Mouse (Mus musculus) CH12.LX (cell line): ENCODE data around the gene Rcor2. TPM values are rescaled to one million over a fixed set of nuclear protein-coding genes. Genes with fewer than 3 reads are reported as not detected.

Experiments
- DNase-seq: peaks from one replicate; pipeline ENCODE4 v3.0.0-alpha.2; 2013; ENCODE audit errors: extremely low read depth
- H3K27ac ChIP-seq: 2 replicates; pipeline ENCODE4 v1.5.1; 2012; ENCODE audit warnings: low read depth, mild to moderate bottlenecking, control low read depth, moderate library complexity; ENCODE audit not compliant: insufficient read depth
- H3K27me3 ChIP-seq: replicated peaks from 2 replicates; pipeline ENCODE3; 2012; ENCODE audit warnings: inconsistent platforms
- H3K36me3 ChIP-seq, 2 experiments: replicated peaks in 1 of 2; 2 replicates each; pipeline versions ENCODE3 to v1.6.1; 2012; ENCODE audit warnings: inconsistent platforms in 1 of 2, low read length in 1 of 2, mild to moderate bottlenecking in 1 of 2, mixed read lengths in 1 of 2, moderate library complexity in 1 of 2; ENCODE audit not compliant: control insufficient read depth in 1 of 2, insufficient read depth in 1 of 2
- H3K4me1 ChIP-seq, 2 experiments: 2 replicates each; pipeline ENCODE4 v1.6.1; 2012; ENCODE audit warnings: inconsistent platforms in 1 of 2, moderate library complexity in 1 of 2; ENCODE audit not compliant: insufficient read depth in 2 of 2, control insufficient read depth in 1 of 2
- H3K4me2 ChIP-seq: 2 replicates; pipeline ENCODE4 v1.6.1; 2012; ENCODE audit warnings: low read depth, mild to moderate bottlenecking, control low read depth; ENCODE audit not compliant: poor library complexity, insufficient read depth, severe bottlenecking
- H3K4me3 ChIP-seq, 3 experiments: fragments of 150-350 bp in 1 of 3; sonication (generic) in 1 of 3; replicated peaks in 1 of 3; 2 replicates each; pipeline versions ENCODE3 to v1.5.1; 2011 to 2012; ENCODE audit warnings: low read depth in 2 of 3, low read length in 2 of 3, mild to moderate bottlenecking in 2 of 3, moderate library complexity in 2 of 3, control low read depth in 1 of 3, improper control_type of control experiment in 1 of 3, inconsistent platforms in 1 of 3, mixed read lengths in 1 of 3; ENCODE audit not compliant: poor library complexity in 1 of 3
- H3K79me2 ChIP-seq: replicated peaks from 2 replicates; pipeline ENCODE4 v1.6.1; 2012; ENCODE audit warnings: mild to moderate bottlenecking, moderate library complexity; ENCODE audit not compliant: control insufficient read depth, poor library complexity, insufficient read depth, severe bottlenecking; ENCODE audit errors: extremely low read depth
- H3K9ac ChIP-seq: 2 replicates; pipeline ENCODE4 v1.6.1; 2012; ENCODE audit warnings: low read depth, mild to moderate bottlenecking, control low read depth, moderate library complexity; ENCODE audit not compliant: insufficient read depth
- H3K9me3 ChIP-seq: replicated peaks from 2 replicates; pipeline ENCODE3; 2012; ENCODE audit warnings: low read length, inconsistent platforms, mixed read lengths
- BHLHE40 ChIP-seq: IDR thresholded peaks from 2 replicates; pipeline ENCODE4 v1.6.1; 2011; ENCODE audit warnings: mild to moderate bottlenecking, low read depth, low read length, improper control_type of control experiment
- CHD1 ChIP-seq: IDR thresholded peaks from 2 replicates; pipeline ENCODE4 v1.6.1; 2012; ENCODE audit warnings: low read depth, low read length, improper control_type of control experiment, inconsistent platforms
- CHD2 ChIP-seq: IDR thresholded peaks from 2 replicates; pipeline ENCODE4 v1.6.1; 2011; ENCODE audit warnings: low read length, improper control_type of control experiment
- E2F4 ChIP-seq: IDR thresholded peaks from 2 replicates; pipeline ENCODE4 v1.6.1; 2011; ENCODE audit warnings: low read depth, low read length, improper control_type of control experiment; ENCODE audit not compliant: insufficient replicate concordance
- EP300 ChIP-seq: IDR thresholded peaks from 2 replicates; pipeline ENCODE4 v1.6.1; 2011; ENCODE audit warnings: low read length, improper control_type of control experiment
- ETS1 ChIP-seq: conservative IDR thresholded peaks from 2 replicates; pipeline ENCODE4 v1.6.1; 2012; ENCODE audit warnings: low read depth, mild to moderate bottlenecking, inconsistent platforms, low read length, improper control_type of control experiment, moderate library complexity
- JUN ChIP-seq: IDR thresholded peaks from 2 replicates; pipeline ENCODE4 v1.6.1; 2011; ENCODE audit warnings: low read depth, mild to moderate bottlenecking, low read length, improper control_type of control experiment, moderate library complexity; ENCODE audit not compliant: insufficient read depth
- JUND ChIP-seq: conservative IDR thresholded peaks from 2 replicates; pipeline ENCODE4 v1.6.1; 2011; ENCODE audit warnings: low read depth, low read length, improper control_type of control experiment
- KAT2A ChIP-seq: IDR thresholded peaks from 2 replicates; pipeline ENCODE4 v1.6.1; 2012; ENCODE audit warnings: low read length, improper control_type of control experiment, inconsistent platforms; ENCODE audit not compliant: insufficient replicate concordance
- MAFK ChIP-seq: IDR thresholded peaks from 2 replicates; pipeline ENCODE4 v1.6.1; 2011; ENCODE audit warnings: low read length, improper control_type of control experiment; ENCODE audit not compliant: insufficient replicate concordance
- MAX ChIP-seq: IDR thresholded peaks from 2 replicates; pipeline ENCODE4 v1.6.1; 2011; ENCODE audit warnings: low read length, improper control_type of control experiment
- MAZ ChIP-seq: IDR thresholded peaks from 2 replicates; pipeline ENCODE4 v1.6.1; 2012; ENCODE audit warnings: low read depth, mild to moderate bottlenecking, inconsistent platforms, low read length, improper control_type of control experiment, moderate library complexity
- MEF2A ChIP-seq: IDR thresholded peaks from 2 replicates; pipeline ENCODE4 v1.6.1; 2014; ENCODE audit warnings: low read depth, mild to moderate bottlenecking, inconsistent platforms, low read length, improper control_type of control experiment, borderline replicate concordance
- MXI1 ChIP-seq: IDR thresholded peaks from 2 replicates; pipeline ENCODE4 v1.6.1; 2011; ENCODE audit warnings: mild to moderate bottlenecking, low read depth, low read length, improper control_type of control experiment
- MYC ChIP-seq: IDR thresholded peaks from 2 replicates; pipeline ENCODE4 v1.6.1; 2011; ENCODE audit warnings: low read depth, mild to moderate bottlenecking, improper control_type of control experiment, low read length
- NELFE ChIP-seq: IDR thresholded peaks from 2 replicates; pipeline ENCODE4 v1.6.1; 2011; ENCODE audit warnings: low read depth, low read length, improper control_type of control experiment
- NRF1 ChIP-seq: IDR thresholded peaks from 2 replicates; pipeline ENCODE4 v1.6.1; 2014; ENCODE audit warnings: low read depth, mild to moderate bottlenecking, inconsistent platforms, low read length, improper control_type of control experiment, moderate library complexity
- PAX5 ChIP-seq: IDR thresholded peaks from 2 replicates; pipeline ENCODE4 v1.6.1; 2012; ENCODE audit warnings: low read length, inconsistent platforms, mixed read lengths
- POLR2AphosphoS2 ChIP-seq: IDR thresholded peaks from 2 replicates; pipeline ENCODE4 v1.6.1; 2011; ENCODE audit warnings: low read depth, low read length, improper control_type of control experiment
- RAD21 ChIP-seq: IDR thresholded peaks from 2 replicates; pipeline ENCODE4 v1.6.1; 2011; ENCODE audit warnings: low read depth, mild to moderate bottlenecking, low read length, improper control_type of control experiment, moderate library complexity
- SIN3A ChIP-seq: IDR thresholded peaks from 2 replicates; pipeline ENCODE4 v1.6.1; 2012; ENCODE audit warnings: low read length, improper control_type of control experiment, inconsistent platforms
- TBP ChIP-seq: conservative IDR thresholded peaks from 2 replicates; pipeline ENCODE4 v1.6.1; 2011; ENCODE audit warnings: low read depth, low read length, improper control_type of control experiment
- TCF12 ChIP-seq: IDR thresholded peaks from 2 replicates; pipeline ENCODE4 v1.6.1; 2014; ENCODE audit warnings: low read depth, mild to moderate bottlenecking, inconsistent platforms, low read length, improper control_type of control experiment
- UBTF ChIP-seq: IDR thresholded peaks from 2 replicates; pipeline ENCODE4 v1.6.1; 2012; ENCODE audit warnings: low read depth, mild to moderate bottlenecking, inconsistent platforms, low read length, improper control_type of control experiment, moderate library complexity
- USF1 ChIP-seq: IDR thresholded peaks from 2 replicates; pipeline ENCODE4 v1.6.1; 2014; ENCODE audit warnings: low read depth, mild to moderate bottlenecking, inconsistent platforms, low read length, improper control_type of control experiment
- ZC3H11A ChIP-seq: IDR thresholded peaks from 2 replicates; pipeline ENCODE4 v1.6.1; 2012; ENCODE audit warnings: low read depth, mild to moderate bottlenecking, inconsistent platforms, low read length, improper control_type of control experiment
- ZKSCAN1 ChIP-seq: IDR thresholded peaks from 2 replicates; pipeline ENCODE4 v1.6.1; 2012; ENCODE audit warnings: low read depth, inconsistent platforms, low read length, improper control_type of control experiment, borderline replicate concordance
- ZMIZ1 ChIP-seq: IDR thresholded peaks from 2 replicates; pipeline ENCODE4 v1.6.1; 2012; ENCODE audit warnings: low read depth, mild to moderate bottlenecking, inconsistent platforms, low read length, improper control_type of control experiment
- ZNF384 ChIP-seq: IDR thresholded peaks from 2 replicates; pipeline ENCODE4 v1.6.1; 2012; ENCODE audit warnings: low read depth, low read length, improper control_type of control experiment, inconsistent platforms
- dilution Hi-C: fragments of 300-500 bp; cut with MboI; formaldehyde crosslinking; loops from 2 replicates; pipeline ENCODE4 v1.14.3; 2020; ENCODE audit warnings: low sequenced_read_pairs; ENCODE audit not compliant: extremely low pct_unique_long_range_greater_than_20kb, extremely low pct_ligation_motif_present
- in situ Hi-C: fragments of 300-500 bp; cut with MboI; formaldehyde crosslinking; loops from 3 replicates; pipeline ENCODE4 v1.14.3; 2019; ENCODE audit warnings: low sequenced_read_pairs, low pct_ligation_motif_present, low pct_unique_long_range_greater_than_20kb, mixed read lengths
- polyA plus RNA-seq: library from polyadenylated mRNA; unstranded; fragments of >175 nt; gene quantifications from 2 replicates; pipeline ENCODE4 v1.2.1, GENCODE M21; 2012; ENCODE audit warnings: low read depth; ENCODE audit not compliant: insufficient read length
- total RNA-seq, 2 experiments: library from RNA; depleted of rRNA; stranded (reverse); fragments of 300-350 nt in 1 of 2; fragments of >200 nt in 1 of 2; gene quantifications; 2 replicates each; pipeline ENCODE4 v1.2.3; 2012 to 2014

The Rcor2 gene
- total and polyA plus RNA-seq, 3 experiments, result 9.2 to 28.2 (median 12.0) TPM

DNA sequence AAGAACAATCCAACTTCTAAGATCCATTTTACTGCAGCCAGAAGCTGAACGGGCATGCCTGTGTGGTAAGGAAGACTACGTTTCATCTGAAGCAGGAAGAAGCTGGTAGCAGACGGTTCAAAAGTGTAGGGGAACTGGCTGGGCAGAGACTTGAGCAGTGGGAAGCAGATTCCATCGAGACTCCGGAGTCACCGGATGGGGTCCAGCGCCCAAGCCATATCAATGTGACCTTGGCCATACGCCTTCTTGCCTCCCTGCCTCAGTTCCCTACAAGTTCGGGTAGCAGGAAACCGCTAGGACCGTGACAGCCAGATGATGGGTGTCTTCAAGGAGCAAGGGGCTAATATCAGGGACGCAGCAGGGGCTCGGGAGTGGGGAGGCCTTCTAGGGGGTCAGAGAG lies 26.8 kb upstream of the Rcor2 start:
- Histone ChIP-seq H3K4me3 (peak overlapping the region; percentile 85 to 91 (median 87)), H3K4me1 (peaks cover 25 to 54% of the 10 kb centered on the region in 2 experiments), H3K9ac (peak overlapping the region; percentile 76), H3K36me3 (peaks cover 3 to 32% of the 10 kb centered on the region in 2 experiments), H3K4me2 (peak overlapping the region; percentile 64), H3K9me3 (no peaks in the 10 kb centered on the region), H3K27me3 (peaks cover 4% of the 10 kb centered on the region), H3K27ac (peak overlapping the region; percentile 47), H3K79me2 (peaks cover 33% of the 10 kb centered on the region)
- dilution Hi-C loops, result no loop called here
- DNase-seq, result peak; percentile 26
- in situ Hi-C loops, result loop anchor here (10.0 kb wide), 1 partner anchor 175 kb away; the partner anchor contains the start of gene 2700081O15Rik
- TF ChIP-seq NELFE, result no peak
- no peak for TF ChIP-seq ZKSCAN1
- 0 out of 2 replicates have a peak, but pooled peaks have one; percentile 8 for TF ChIP-seq MYC
- TF ChIP-seq, all 38 proteins: peak for 1

DNA sequence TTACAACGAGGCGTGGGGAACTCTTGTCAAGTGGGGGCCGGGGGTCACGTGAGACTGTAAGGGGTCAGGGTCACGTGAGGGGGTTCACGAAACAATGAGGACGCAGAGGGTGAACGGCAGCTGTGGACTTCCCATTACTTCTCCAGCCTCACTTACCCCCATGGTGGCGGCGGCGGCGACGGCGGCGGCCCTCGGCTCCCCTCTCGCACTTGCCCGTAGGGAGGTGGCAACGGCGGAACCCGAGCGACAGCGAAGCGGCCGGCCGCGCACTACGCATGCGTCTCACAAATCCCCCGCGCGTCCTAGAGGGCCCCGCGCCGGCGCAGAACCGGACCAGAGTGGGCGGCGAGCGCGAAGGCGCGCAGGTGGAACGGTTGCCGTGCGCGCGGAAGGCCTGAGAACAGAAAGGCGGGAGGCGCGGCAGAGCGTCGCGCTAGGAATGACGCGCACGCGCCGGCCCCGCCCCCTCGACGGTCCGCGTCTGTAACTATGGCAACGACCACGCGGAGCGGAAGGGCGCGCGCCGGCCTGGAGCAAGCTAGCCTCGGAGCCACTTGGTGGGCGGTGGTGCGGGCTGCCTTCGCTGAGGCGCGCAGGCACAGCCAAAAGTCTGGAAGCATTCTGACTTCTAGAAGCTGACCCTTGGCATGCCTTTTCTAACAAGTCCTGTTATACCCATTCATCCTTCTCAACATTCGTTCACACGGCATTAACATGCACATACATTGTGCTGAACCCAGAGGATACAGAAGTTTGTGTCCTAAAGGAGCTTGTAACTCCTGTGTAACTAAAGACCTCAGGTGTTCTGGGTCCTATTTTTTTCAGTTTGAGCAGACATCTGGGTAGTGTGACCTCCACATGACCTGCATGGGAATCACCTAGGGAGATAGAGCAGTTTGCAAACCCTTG lies 26.1 kb upstream of the Rcor2 start, which contains the start of gene Naa40:
TSS of gene Naa40 (minus strand) at position 402 of the 909 bp plus-strand sequence.
- peak within 1 kb of the TSS; percentile 64 for H3K4me2 ChIP-seq
- in situ Hi-C loops (loop anchor here (10.0 kb wide), 1 partner anchor 174 kb away; the partner anchor contains the start of gene 2700081O15Rik), dilution Hi-C loops (no loop called here)
- peaks cover 22 to 49% of the 10 kb centered on the region in 2 experiments for H3K4me1 ChIP-seq
- H3K9ac ChIP-seq, result peak within 1 kb of the TSS; percentile 76
- H3K27me3 ChIP-seq, result peaks cover 4% of the 10 kb centered on the region
- peak within 1 kb of the TSS; percentile 85 to 91 (median 87) for H3K4me3 ChIP-seq
- peak within 1 kb of the TSS; percentile 47 for H3K27ac ChIP-seq
- peaks cover 3 to 26% of the 10 kb centered on the region in 2 experiments for H3K36me3 ChIP-seq
- peaks cover 33% of the 10 kb centered on the region for H3K79me2 ChIP-seq
- H3K9me3 ChIP-seq, result no peaks in the 10 kb centered on the region
- DNase-seq, result peak; percentile 94
- TF ChIP-seq CHD1, result no peak
- peak; percentile 59 for TF ChIP-seq NELFE
- 0 out of 2 replicates have a peak, but pooled peaks have one; percentile 56 for TF ChIP-seq ZMIZ1
- TF ChIP-seq E2F4, result peak; percentile 76; the same call in 1 of the 2 replicates
- TF ChIP-seq RAD21, result no peak
- TF ChIP-seq CHD2, result no peak
- 0 out of 2 replicates have a peak, but pooled peaks have one; percentile 43 for TF ChIP-seq TCF12
- no peak for TF ChIP-seq ZNF384
- peak; percentile 95 for TF ChIP-seq BHLHE40
- no peak for TF ChIP-seq UBTF
- peak; percentile 58; the same call in 1 of the 2 replicates for TF ChIP-seq MEF2A
- no peak for TF ChIP-seq JUND
- TF ChIP-seq PAX5, result no peak
- peak; percentile 99 for TF ChIP-seq MXI1
- peak; percentile 97 for TF ChIP-seq NRF1
- TF ChIP-seq JUN, result no peak
- TF ChIP-seq KAT2A, result 0 out of 2 replicates have a peak, but pooled peaks have one; percentile 79
- no peak for TF ChIP-seq ZKSCAN1
- TF ChIP-seq MAFK, result no peak
- peak; percentile 61 for TF ChIP-seq MAZ
- TF ChIP-seq EP300, result no peak
- no peak for TF ChIP-seq TBP
- TF ChIP-seq POLR2AphosphoS2, result no peak
- no peak for TF ChIP-seq ETS1
- TF ChIP-seq ZC3H11A, result no peak
- peak; percentile 99 for TF ChIP-seq SIN3A
- peak; percentile 55; the same call in 1 of the 2 replicates for TF ChIP-seq MAX
- TF ChIP-seq USF1, result peak; percentile 87
